Mouse (Mus musculus) stomach, embryonic 15.5 days (tissue): Measurements from ENCODE around the gene Mcoln2. TPM values are rescaled to one million over a fixed set of nuclear protein-coding genes. Genes with fewer than 3 reads are reported as not detected.

Source experiments
- ATAC-seq: fragments of 200-750 bp; cut with Nextera tagmentation; 2 replicates; pipeline ENCODE4 v1.8.0; 2017; ENCODE audit warnings: low read depth, moderate number of reproducible peaks, moderate TSS enrichment; ENCODE audit not compliant: insufficient read depth, low FRiP score
- H3K27ac ChIP-seq: fragments of 300-500 bp; sonication (generic); 2 replicates; pipeline ENCODE4 v1.5.1; 2015; ENCODE audit warnings: mild to moderate bottlenecking, inconsistent platforms
- H3K27me3 ChIP-seq: fragments of 300-500 bp; sonication (generic); replicated peaks from 2 replicates; pipeline ENCODE4 v1.6.1; 2015; ENCODE audit warnings: inconsistent platforms
- H3K36me3 ChIP-seq: fragments of 300-500 bp; sonication (generic); 2 replicates; pipeline ENCODE4 v1.6.1; 2015; ENCODE audit warnings: inconsistent platforms
- H3K4me1 ChIP-seq: fragments of 300-500 bp; sonication (generic); 2 replicates; pipeline ENCODE4 v1.6.1; 2015; ENCODE audit warnings: inconsistent platforms
- H3K4me2 ChIP-seq: fragments of 300-500 bp; sonication (generic); 2 replicates; pipeline ENCODE4 v1.6.1; 2015; ENCODE audit warnings: mild to moderate bottlenecking, inconsistent platforms
- H3K4me3 ChIP-seq: fragments of 300-500 bp; sonication (generic); replicated peaks from 2 replicates; pipeline ENCODE4 v1.5.1; 2015; ENCODE audit warnings: inconsistent platforms
- H3K9ac ChIP-seq: fragments of 300-500 bp; sonication (generic); 2 replicates; pipeline ENCODE4 v1.6.1; 2015; ENCODE audit warnings: inconsistent platforms
- H3K9me3 ChIP-seq: fragments of 300-500 bp; sonication (generic); 2 replicates; pipeline ENCODE4 v1.6.1; 2016; ENCODE audit warnings: inconsistent platforms
- WGBS: fragments of 180-500 bp; shearing (Covaris S2); methylation state at CpG from one replicate; pipeline ENCODE4 v1.1.7; 2015; 5-methylcytosine and 5-hydroxymethylcytosine counted together
- polyA plus RNA-seq: library from polyadenylated mRNA; unstranded; fragments of >200 nt; fragmentation: Nextera tagmentation; extraction: Ambion mirVana; gene quantifications from 2 replicates; pipeline ENCODE4 v1.2.1, GENCODE M21; 2015

Gene Mcoln2
- polyA plus RNA-seq: 2.3 and 2.9 TPM in 2 replicates

DNA sequence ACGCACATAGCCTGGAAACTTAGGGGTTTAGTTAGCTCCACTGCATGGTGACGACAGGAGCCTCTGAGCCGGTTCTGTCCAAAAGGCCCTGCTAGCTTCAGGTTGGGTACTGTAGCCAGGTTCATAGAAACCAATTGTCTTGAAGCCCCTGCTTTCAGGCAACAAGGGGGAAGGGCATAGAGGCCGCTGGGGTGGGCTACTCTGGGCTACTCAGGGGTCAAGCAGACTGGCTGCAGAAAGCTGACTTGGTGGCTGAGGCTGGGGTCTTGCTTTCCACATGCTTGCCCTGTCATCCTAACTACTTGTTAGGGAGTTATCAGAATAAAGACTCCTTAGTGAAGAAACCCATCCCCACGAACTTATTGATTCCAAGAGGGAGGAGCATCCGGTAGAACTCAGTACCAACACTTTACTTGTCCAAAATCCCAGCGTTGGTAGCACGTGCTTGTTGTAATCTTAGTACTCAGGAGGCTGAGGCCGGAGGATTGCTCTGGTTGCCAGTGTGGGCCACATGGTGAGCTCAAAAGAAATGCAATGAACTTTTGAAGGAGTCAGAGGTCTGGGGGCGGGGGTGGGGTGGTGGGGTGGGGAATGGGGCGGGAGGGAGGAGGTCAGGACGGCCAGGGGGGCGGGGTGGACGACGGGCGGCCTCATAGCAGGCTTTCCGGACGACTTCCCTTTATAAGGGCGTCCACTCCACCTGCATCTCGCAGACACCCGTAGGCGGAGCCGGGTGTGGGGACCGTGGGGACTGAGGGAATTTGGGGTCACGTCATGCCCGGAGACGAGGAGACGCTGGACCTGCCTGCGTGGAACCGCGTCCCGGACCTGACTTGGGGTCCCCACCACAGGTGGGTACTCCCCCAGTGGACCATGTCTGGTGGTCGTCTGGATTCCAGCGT lies at the start of gene Mcoln2:
Gene Mcoln2 (plus strand): TSS at position 678 of the 902 bp plus-strand sequence.
- 0 out of 2 replicates have a peak, but pooled peaks cover 7% of the 10 kb centered on the region for H3K27me3 ChIP-seq
- H3K9ac ChIP-seq: no peak within 1 kb of the TSS
- no peaks in the 10 kb centered on the region for H3K36me3 ChIP-seq
- peak within 1 kb of the TSS; percentile 94 for H3K4me2 ChIP-seq
- peak; percentile 61 for ATAC-seq
- H3K27ac ChIP-seq: no peak within 1 kb of the TSS
- WGBS: 13% methylated on average over 34 of the region's 34 CpGs
- 0 out of 2 replicates have a peak, but pooled peaks cover 3% of the 10 kb centered on the region for H3K4me1 ChIP-seq
- H3K9me3 ChIP-seq: no peaks in the 10 kb centered on the region
- peak within 1 kb of the TSS; percentile 46 for H3K4me3 ChIP-seq

DNA sequence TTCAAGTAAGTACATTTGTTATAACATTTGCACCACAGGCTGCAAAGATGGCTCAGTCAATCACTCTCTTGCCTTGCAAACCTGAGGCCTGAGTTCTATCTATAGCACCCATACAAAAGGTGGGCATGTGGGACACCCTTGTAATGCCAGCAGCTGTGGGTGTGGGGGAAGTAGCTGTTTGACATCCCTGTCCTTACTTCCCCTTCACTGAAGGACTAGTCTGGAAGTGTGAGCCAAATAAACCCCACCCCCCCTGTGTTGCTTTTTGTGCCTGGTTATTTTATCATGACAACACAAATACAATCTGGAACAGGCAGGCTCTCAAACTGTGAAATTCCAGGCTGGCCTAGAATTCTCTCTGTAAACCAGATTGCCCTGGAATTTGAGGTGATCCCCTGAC lies 49.7 kb upstream of the Mcoln2 start:
- H3K36me3 ChIP-seq: no peaks in the 10 kb centered on the region
- no peaks in the 10 kb centered on the region for H3K9me3 ChIP-seq
- no peak overlapping the region for H3K4me2 ChIP-seq
- no peak for ATAC-seq
- no peaks in the 10 kb centered on the region for H3K27me3 ChIP-seq
- H3K4me1 ChIP-seq: no peaks in the 10 kb centered on the region
- no peak overlapping the region for H3K27ac ChIP-seq
- no peak overlapping the region for H3K9ac ChIP-seq
- H3K4me3 ChIP-seq: no peak overlapping the region

- Histone ChIP-seq H3K9me3 (no peaks in the 10 kb centered on the region), H3K4me3 (no peak overlapping the region), H3K36me3 (no peaks in the 10 kb centered on the region), H3K4me2 (no peak overlapping the region), H3K27me3 (no peaks in the 10 kb centered on the region), H3K27ac (no peak overlapping the region), H3K9ac (no peak overlapping the region), H3K4me1 (no peaks in the 10 kb centered on the region)
- 58% methylated on average over 6 of the region's 6 CpGs for WGBS
- ATAC-seq: no peak
Observed at GRCm38 (mm10) chr3:146102049-146102448, 47.6 kb upstream of the Mcoln2 start.

DNA sequence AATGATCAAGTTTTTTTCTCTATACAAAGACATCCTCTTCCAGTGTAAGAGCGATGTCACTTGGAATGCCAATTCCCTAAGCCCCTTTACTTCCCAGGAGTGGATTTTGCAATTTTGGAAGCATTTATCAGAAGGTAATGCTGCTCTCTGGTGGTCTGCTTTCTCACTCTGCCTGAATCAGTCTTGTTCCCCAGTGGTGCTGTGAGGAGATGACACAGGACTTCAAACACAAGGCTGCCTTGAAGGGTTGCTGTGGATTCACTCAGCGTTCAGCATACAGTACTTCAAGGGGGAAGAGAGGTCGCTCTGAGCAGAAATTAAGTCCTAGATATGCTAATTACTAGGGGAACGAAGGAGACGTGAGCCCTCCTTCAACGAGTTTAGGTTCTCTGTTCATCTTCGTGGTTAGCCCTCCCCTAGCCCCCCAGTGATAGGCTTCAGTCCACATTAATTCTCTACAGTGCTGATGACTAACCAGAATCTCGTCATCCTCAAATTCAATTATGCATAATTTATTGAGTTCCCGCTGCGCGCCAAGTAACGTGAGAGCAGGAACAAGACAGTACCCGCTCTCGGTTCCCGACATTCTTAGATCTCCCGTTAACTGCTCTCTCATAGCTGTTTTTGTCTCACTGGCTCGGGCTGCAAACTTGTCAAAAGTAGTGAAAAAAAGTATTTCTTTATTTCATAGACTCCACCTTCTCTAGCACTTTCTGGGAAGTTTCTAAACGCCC lies 42.4 kb upstream of the Mcoln2 start:
- Histone ChIP-seq H3K4me1 (no peaks in the 10 kb centered on the region), H3K9ac (no peak overlapping the region), H3K9me3 (no peaks in the 10 kb centered on the region), H3K36me3 (no peaks in the 10 kb centered on the region), H3K4me3 (peak overlapping the region; percentile 42), H3K27ac (no peak overlapping the region), H3K4me2 (peak overlapping the region; percentile 83), H3K27me3 (no peaks in the 10 kb centered on the region)
- WGBS: 4% methylated on average over 18 of the region's 18 CpGs
- ATAC-seq: no peak

DNA sequence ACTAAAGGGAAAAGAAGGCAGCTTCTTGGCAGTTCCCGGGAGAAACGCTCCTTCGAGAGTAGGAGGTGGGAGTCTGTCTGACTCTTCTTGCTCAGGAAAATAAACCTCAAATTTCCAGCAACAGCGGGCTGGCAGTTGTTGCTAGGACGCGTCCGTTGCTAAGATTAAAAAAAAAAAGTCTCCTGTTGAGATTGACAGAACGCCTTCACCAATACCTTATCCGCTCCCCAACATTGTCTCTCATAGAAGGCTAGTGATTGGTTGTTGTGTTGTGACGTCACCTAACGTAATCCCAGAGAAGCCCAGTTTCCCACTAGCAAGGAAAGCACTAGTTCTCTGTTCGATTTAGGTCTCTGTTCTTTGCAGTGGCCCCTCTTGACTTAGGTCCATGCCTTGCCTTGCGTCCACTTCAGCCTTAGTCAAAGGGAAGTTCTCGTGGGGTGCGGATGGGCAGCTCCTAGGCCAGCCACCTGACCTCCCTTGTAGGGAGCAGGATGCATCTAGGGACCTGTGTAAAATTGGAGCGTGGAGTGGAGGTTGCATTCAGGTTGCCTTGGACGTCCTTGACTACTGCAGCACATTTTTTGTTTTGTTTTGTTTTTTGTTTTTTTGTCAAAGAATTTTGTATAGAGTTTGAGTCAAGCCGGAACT lies 41.6 kb upstream of the Mcoln2 start, which contains the start of gene Wdr63:
Gene Wdr63 (minus strand): TSS at position 210 of the 651 bp plus-strand sequence.
- Histone ChIP-seq H3K36me3 (no peaks in the 10 kb centered on the region), H3K9ac (no peak within 1 kb of the TSS), H3K27ac (no peak within 1 kb of the TSS), H3K9me3 (no peaks in the 10 kb centered on the region), H3K27me3 (no peaks in the 10 kb centered on the region), H3K4me2 (peak within 1 kb of the TSS; percentile 83), H3K4me3 (peak within 1 kb of the TSS; percentile 42), H3K4me1 (no peaks in the 10 kb centered on the region)
- ATAC-seq: peak; percentile 89; the same call in 1 of the 2 replicates
- 15% methylated on average over 18 of the region's 18 CpGs for WGBS

GRCm38 (mm10) chr3:146108945-146109344 lies 40.7 kb upstream of the Mcoln2 start:
- Histone ChIP-seq H3K9ac (no peak overlapping the region), H3K27ac (no peak overlapping the region), H3K4me1 (no peaks in the 10 kb centered on the region), H3K27me3 (no peaks in the 10 kb centered on the region), H3K4me2 (no peak overlapping the region), H3K4me3 (no peak overlapping the region), H3K36me3 (no peaks in the 10 kb centered on the region), H3K9me3 (no peaks in the 10 kb centered on the region)
- 73% methylated on average over 2 of the region's 2 CpGs for WGBS
- no peak for ATAC-seq

- Histone ChIP-seq H3K27me3 (no peaks in the 10 kb centered on the region), H3K9me3 (no peaks in the 10 kb centered on the region), H3K36me3 (no peaks in the 10 kb centered on the region), H3K4me1 (no peaks in the 10 kb centered on the region), H3K4me2 (no peak overlapping the region), H3K9ac (no peak overlapping the region), H3K27ac (no peak overlapping the region), H3K4me3 (no peak overlapping the region)
- no peak for ATAC-seq
- WGBS: 67% methylated on average over 2 of the region's 2 CpGs
Observed at GRCm38 (mm10) chr3:146110358-146110757, 39.3 kb upstream of the Mcoln2 start.

DNA sequence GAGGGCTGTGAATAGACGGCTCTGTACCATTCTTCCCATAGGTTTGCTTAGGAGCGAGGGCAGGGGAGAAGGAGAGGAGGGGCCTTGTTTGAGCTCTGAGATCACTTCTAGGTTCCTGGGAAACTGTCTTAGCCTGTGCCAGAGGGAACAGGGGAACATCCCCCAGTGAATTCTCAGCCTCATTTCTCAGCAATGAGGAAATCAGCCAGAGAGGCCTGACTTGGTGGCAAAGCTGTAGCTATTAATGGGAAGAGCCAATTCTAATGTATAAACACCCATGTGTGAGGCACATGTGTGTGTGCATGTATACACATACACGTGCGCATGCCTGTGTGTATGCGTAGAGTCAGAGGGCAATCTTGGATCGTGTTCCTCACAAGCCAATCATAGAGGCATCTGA lies 38.7 kb upstream of the Mcoln2 start:
- Histone ChIP-seq H3K9me3 (no peaks in the 10 kb centered on the region), H3K4me2 (no peak overlapping the region), H3K4me1 (no peaks in the 10 kb centered on the region), H3K27ac (no peak overlapping the region), H3K9ac (no peak overlapping the region), H3K36me3 (no peaks in the 10 kb centered on the region), H3K27me3 (no peaks in the 10 kb centered on the region), H3K4me3 (no peak overlapping the region)
- no peak for ATAC-seq
- 52% methylated on average over 6 of the region's 6 CpGs for WGBS

GRCm38 (mm10) chr3:146117258-146117996 lies 32.2 kb upstream of the Mcoln2 start, which contains the start of gene Mcoln3:
Gene Mcoln3, plus strand, starts transcription at chr3:146117450.
- Histone ChIP-seq H3K9me3 (no peaks in the 10 kb centered on the region), H3K27me3 (peaks cover 18% of the 10 kb centered on the region), H3K36me3 (no peaks in the 10 kb centered on the region), H3K4me1 (peaks cover 13% of the 10 kb centered on the region; the same call in 1 of the 2 replicates), H3K9ac (no peak within 1 kb of the TSS), H3K4me3 (peak within 1 kb of the TSS; percentile 34), H3K27ac (no peak within 1 kb of the TSS), H3K4me2 (peak within 1 kb of the TSS; percentile 62)
- peak; percentile 43; the same call in 1 of the 2 replicates for ATAC-seq
- WGBS: 11% methylated on average over 34 of the region's 35 CpGs

DNA sequence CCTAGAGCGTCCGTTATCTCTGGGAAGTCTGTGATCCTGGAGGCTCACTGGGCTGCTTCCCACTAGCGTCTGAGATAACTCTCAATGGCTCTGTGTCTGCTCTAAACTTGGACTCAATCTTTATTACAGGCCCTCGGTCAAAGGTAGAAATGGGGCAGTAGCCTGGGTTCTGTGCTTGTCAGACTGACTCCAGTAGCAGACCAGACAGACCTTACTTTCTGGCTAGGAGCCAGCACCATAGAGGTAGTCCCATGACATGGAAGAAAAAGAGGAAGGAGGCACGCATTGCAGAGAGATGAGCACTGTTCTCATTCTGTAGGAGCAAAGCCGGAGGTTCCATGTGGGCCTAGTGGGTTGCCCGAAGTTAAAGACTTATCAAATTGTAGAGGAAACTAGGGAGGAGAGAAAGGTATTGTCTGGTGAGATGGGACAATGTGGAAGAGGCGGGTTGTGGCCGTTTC lies 31.6 kb upstream of the Mcoln2 start:
- Histone ChIP-seq H3K4me3 (peak overlapping the region; percentile 34; the same call in 1 of the 2 replicates), H3K27me3 (peaks cover 18% of the 10 kb centered on the region), H3K9ac (no peak overlapping the region), H3K4me2 (no peak overlapping the region), H3K36me3 (no peaks in the 10 kb centered on the region), H3K4me1 (peaks cover 13% of the 10 kb centered on the region; the same call in 1 of the 2 replicates), H3K9me3 (no peaks in the 10 kb centered on the region), H3K27ac (no peak overlapping the region)
- WGBS: 63% methylated on average over 9 of the region's 9 CpGs
- ATAC-seq: no peak
